Mouse (Mus musculus) adrenal gland, postnatal 36 days (tissue): ENCODE measurements around the gene Zfp87. TPM values are rescaled to one million over a fixed set of nuclear protein-coding genes. Genes with fewer than 3 reads are reported as not detected.
A peak's percentile ranks its signal among the peaks of the same experiment; 100 is the strongest.

Experiments
- DNase-seq, 2 experiments: peaks; one replicate each; pipeline ENCODE4 v3.0.0; 2021; ENCODE audit warnings: mixed read lengths in 1 of 2
- long read RNA-seq, 2 experiments: library from polyadenylated mRNA; stranded (forward); transcript quantifications; one replicate each; pipeline ENCODE4 v2.0.0; 2021; ENCODE audit warnings: borderline sequencing depth in 2 of 2
- total RNA-seq, 2 experiments: library from RNA; stranded (reverse); gene quantifications; 2 replicates each; pipeline ENCODE4 v1.2.3; 2021

Gene Zfp87
- total RNA-seq: 10 to 100 TPM; 22.0 to 23.3 TPM
- long read RNA-seq, experiment 1, transcript Zfp87-204 (4 exons, 2,656 nt): minor isoform, 6 of 19 reads
- long read RNA-seq, experiment 1, transcript Zfp87-203 (2 exons, 382 nt): major isoform, 9 of 19 reads
- long read RNA-seq, experiment 1, partial matches to known transcripts: 0 of 19 reads
- long read RNA-seq, experiment 1, other reads (novel, unspliced or antisense): 4 of 19 reads
- long read RNA-seq, experiment 2, partial matches to known transcripts: 2 of 8 reads
- long read RNA-seq, experiment 2, other reads (novel, unspliced or antisense): 1 of 8 reads

DNA sequence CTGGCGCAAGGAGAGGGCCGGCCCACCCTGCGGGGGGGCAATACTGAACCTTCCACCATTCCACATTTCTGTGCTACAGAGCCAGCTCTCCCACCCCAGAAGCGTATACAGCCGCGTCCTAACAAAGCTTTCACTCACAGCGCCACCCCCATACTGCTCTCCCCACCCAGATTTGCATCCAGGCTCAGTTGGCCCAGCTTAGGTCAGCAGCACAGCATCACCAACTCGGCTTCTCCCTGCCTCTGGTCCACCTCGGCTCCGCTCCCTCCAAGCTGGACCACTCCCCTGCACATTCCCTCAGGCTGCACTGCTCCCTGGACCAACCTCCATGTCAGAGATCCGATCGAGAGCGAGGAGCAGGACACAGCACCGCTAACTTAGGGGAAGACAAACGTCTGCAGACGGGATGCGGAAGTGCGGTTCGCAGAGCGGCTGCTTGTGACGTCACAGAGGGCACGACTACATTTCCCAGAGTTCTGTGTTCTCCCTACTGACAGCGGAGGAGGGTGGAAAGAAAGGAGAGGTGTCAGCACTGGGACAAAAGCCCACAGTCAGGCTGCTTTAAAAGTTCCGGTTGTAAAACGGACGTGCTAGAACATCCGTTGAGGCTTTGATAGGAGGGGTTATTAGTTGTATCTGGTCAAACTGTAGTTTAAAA is at the start of gene Zfp87, which contains the start of gene Gm26965:
Gene Zfp87, minus strand, starts transcription at position 425 of the 658 bp plus-strand sequence.
Gene Gm26965, minus strand, starts transcription at position 399 of the 658 bp plus-strand sequence.
- DNase-seq: peak; percentile 94 to 95

DNA sequence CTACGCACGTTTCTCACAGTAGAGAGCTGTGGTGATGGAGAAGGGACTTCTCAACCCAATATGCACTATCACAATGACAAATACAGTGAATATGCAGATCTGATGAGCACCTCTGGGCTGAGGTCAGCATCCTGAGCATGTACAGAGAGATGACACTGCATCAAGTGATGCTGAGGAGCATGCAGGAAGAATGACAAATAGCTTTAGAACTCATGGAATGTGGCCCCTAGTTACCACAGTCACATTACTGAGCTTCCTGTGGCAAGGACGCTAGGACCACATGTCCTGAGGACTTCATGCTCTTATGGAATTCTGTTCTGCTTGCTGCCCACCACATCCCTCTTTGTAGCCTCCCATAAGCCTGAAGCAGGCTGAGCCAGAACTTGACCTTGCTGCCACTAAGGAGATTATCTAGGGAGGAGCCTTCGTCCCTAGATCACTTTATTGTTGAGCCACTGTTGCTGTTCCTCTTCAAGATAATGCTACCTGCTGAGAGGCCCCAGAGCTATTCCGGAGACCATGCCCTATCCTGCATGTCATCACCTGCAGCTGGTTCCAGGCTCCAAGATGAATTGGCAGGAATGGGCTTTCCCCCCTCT is 46.7 kb upstream of the Zfp87 start:
- no peak for DNase-seq

DNA sequence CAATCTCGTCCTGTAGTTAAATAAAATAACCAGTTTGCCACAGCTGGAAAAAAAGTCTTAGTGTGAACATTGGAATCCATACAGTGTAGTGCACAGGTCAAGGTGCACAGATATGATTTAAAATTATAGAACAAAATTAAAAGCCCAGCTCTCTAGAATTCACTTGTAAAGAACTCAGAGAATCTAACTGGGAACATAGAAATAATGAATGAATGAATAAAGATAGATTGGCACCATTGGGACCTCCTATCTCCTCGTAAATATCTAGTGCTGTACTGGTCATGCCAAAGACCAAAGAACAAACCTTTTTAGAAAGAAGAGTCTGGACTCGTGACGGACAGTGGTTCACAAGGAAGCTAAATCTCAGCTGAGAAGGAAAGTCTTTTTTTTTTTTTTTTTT is 27.8 kb upstream of the Zfp87 start, which contains the start of gene Zfp748:
Gene Zfp748, minus strand, starts transcription at position 101 of the 400 bp plus-strand sequence.
- no peak for DNase-seq

DNA sequence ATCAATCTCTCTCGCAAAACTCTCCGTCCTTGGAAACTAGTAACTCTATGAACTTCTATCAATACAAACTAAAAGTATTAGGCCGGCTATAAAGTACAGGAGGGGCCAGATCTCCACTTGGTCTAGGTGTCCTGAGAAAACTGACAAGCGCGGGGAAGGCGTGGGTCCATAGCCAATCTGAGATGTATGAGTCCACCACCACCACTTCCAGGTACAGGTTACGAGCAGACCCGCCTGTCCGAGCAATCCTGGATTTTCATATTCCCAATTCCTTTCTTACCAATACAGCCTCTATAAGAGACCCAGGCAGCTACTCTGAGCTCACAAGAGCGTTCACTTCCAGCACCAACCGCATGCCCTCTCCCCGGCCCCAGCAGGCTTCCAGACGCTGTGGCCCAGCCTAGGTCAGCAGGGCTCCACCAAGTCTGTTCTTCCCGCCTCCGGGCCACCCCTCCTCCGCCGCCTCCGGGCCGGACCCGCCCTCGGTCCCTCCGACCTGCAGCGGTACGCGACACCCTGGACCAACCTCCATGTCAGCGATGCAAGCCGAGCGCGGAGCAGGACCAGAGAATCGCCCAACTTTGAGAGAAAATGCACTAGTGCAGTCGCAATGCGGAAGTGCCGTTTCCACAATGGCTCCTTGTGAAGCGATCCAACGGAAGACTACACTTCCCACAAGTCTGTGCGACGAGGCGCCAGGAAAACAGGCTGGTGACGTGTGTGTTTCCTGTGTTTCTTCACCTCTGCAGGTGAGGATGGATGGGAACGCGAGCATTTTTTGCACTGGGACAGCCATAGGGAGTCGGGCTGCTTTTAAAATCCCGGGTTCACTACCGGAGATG is 26.7 kb upstream of the Zfp87 start:
- peak; percentile 84 to 87 for DNase-seq

DNA sequence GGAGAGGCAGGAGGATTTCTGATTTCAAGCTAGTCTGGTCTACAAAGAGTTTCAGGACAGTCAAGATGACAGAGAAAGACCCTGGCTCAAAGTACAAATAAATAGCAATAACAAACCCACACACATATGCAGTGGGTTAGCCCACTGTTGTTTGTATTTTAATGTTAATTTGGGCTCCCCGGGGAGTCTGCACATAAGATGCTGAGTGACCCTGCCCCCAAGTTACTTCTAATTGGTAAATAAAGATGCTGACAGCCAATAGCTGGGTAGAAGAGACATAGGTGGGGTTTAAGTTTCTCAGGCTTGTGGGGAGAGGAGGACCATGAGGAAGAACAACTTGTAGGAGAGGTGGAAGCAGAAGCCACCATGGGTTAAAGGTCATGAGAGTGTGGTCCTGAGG is 20.0 kb upstream of the Zfp87 start:
- DNase-seq: no peak

DNA sequence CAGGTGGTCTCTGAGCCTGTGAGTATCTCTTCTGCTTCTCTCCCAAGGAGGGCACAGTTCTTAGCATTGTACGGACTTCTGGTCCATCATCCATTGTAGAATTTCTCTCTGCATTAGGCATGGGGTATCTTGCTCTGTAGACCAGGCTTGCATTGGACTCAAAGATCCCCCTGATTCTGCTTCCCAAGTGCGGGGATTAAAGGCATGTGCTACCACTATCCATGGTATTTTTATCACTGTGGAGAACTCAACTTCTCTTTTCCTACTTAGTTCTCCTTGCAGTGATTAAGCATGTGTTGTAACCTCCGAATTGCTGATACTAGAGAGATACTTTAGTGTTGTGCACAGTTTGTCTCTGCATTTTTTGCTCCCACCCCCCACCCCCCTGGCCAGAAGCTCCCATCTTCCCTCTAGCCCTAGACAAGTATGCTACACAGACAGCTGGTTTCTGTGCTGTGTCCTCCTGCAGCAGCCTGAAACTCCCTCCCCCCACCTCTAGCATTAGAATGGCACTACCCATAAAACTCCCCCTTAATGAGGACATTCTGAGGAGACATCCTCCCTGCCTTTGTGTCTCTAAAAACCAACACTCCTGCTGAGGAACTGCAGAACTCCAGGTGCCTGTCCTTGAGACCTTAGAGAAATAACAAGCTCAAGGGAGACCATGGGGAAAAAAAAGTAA is 1.2 kb upstream of the Zfp87 start:
- no peak for DNase-seq

DNA sequence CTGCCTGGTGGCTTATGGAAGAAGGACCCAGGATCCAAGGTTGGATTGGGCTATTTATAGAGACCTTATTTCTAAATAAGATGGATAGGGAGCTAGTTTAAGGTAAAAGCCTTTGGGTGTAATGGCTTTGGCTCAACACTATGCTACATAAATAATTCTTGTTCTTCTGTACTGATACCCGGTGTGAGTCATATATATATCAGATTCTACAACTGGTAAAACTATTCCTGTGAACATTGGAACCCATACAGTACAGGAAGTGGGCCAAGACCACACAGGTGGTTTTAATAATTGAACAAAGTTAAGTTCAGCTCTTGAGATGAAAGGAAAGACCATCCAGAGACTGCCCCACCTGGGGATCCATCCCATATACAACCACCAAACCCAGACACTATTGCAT is 25.1 kb downstream of the Zfp87 start:
- DNase-seq: no peak

DNA sequence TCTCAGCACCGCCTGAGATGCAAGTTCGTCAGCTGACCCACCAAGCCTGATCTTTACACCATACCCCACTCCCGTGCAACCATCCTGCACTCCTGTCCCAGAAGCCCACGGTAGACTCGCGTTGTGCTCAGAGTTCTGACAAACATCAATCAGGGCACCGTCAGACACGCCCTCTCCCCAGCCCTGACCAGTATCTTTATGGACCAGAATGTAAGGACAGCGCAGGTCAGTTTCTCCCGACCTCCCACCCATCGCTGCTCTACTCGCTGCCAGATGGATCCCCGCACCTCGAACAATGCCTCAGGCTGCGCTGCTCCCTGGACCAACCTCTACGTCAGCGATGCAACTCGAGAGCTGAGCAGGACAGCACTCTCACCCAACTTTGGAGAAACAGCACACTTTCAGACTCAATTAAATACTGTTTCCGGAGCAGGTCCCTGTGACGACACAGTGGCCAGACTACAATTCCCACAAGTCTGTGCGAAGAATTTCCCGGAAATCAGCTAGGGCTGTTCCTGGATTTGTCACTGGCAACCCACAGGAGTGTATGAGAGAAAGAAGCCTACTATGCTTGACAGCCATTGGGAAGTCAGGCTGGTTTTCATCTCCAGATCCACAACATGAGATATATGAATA is 25.8 kb downstream of the Zfp87 start, which contains the start of gene Zfp58:
Gene Zfp58, minus strand, starts transcription at position 472 of the 636 bp plus-strand sequence.
- peak; percentile 82 to 87 for DNase-seq

DNA sequence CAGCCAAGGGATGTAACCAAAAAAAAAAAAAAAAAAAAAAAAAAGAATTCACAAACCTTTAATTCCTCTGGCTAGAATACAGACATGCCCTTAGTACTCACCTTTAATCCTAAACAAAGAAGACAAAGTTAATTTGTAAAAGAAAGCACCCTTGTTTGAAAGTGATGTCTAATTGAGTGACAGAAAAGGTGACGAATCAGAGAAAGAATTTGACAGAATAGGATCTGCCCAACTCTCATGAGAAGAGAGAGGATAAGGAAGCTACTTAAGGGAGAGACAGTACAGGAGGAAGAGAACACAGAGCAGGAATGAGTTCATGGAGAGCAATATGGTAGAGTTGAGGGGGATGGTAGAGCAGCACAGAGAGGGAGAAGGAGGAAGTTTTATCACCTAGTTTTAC is 30.3 kb downstream of the Zfp87 start:
- DNase-seq: no peak

DNA sequence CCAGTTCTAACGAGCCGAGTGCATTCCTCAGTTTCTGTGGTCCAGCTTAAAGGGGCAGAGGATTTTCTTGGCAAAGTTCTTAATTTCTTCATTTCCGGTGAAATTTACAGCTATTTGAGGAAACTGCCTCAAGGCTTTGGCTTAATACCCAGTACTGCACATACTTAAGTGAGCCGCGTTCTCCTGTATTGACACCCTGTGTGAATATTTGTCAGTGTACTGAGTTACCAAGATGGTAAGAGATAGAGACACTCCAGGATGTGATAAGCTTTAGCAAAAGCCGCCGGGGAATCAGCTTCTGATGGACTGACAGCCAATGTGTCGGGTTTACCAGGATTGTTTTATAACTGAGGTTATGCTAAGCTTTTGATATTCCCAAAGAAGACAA is 41.6 kb downstream of the Zfp87 start:
- no peak for DNase-seq

DNA sequence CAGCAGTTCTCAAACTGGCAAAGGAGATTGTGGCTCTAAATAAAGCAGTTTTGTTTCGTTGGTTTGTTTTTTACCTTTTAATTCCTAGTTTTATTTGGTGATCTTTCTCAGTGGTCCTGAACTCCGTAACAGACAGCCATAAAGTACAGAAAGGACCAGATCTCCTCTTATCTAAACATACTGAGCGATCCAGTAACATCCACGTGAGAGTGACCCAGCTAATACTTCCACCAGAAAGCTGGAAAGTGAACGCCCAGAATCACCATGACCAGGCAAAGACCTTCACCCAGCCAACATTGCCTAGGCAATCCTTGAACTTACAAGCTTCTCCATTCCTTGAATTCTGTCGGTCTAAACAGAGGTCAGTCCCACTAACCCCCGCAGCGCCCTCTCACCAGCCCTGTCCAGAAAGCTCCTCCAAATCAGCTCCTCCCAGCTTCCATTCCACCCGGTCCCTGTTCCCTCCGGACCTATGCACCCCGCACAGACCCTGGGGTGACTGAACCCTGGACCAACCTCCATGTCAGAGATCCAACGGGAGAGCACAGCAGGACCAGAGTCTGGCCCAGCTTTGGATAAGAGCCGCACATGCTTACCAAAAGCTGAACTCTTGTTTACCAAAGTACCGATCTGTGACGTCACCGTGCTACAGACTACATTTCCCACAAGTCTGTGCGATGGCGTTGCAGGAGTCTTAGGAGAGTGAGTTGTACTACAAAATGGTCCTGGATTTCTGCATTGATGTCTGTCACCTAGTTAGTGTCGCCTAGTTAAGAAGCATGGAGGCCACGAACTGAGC is 42.2 kb downstream of the Zfp87 start, which contains the start of gene Zfp874b:
Gene Zfp874b, minus strand, starts transcription at position 634 of the 799 bp plus-strand sequence.
- DNase-seq: peak; percentile 88 to 89

DNA sequence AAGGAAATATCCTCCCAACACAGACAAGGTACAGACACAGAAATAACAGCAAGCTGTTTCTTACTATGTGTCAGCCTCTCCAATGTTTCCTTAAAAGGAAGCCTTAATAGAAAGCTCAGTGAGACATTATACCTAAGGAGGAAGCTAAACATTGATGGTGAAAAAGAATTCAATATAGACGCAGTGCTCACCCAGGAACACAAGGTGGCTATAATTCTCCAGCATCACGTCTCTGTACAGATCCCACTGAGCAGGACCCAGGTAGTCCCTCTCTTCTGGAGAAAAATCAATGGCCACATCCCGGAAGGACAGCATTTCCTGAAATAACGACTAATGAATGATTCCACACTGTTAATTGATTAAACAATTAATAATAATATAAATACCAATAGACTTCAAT is 44.4 kb downstream of the Zfp87 start:
- no peak for DNase-seq

DNA sequence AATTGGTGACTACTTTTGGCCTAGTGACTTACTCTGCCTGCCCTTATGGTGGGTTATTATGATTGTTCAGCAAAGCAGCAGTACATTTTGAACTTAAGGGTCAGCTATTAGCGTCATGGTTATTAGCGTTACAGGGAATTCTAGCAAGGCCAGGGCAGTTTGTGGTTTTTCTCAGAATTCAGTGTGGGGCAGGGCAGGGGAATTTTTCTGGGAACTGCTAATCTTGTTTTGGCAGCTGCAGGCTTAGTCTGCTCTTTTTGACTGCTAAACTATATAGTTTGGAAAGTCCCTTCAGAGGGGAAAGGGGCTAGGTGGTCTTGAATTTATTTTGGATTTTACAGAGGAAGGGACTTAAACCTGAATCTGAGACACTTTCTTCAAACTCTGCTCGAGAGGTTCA is 56.7 kb downstream of the Zfp87 start:
- no peak for DNase-seq

Other genes starting within 250 kb of the Zfp87 start
- 1 to 10 TPM; 2.9 to 3.9 TPM for gene Zfp458, start 247.7 kb downstream of the Zfp87 start, total RNA-seq
- 1 to 10 TPM; 2.4 to 3.7 TPM for gene Zfp457, start 219.7 kb downstream of the Zfp87 start, total RNA-seq
- 1 to 10 TPM; 4.1 to 4.6 TPM for gene Zfp595, start 193.6 kb downstream of the Zfp87 start, total RNA-seq
- 1 to 10 TPM; 1.3 to 2.5 TPM for gene Gm28044, start 165.6 kb downstream of the Zfp87 start, total RNA-seq
- 1 to 10 TPM; 2.2 to 2.8 TPM for gene Zfp953, start 165.6 kb downstream of the Zfp87 start, total RNA-seq
- 1 to 10 TPM; 2.4 to 3.0 TPM for gene Gm28041, start 150.4 kb downstream of the Zfp87 start, total RNA-seq
- 1 to 10 TPM; 1.3 to 1.7 TPM for gene Zfp456, start 150.4 kb downstream of the Zfp87 start, total RNA-seq
- 1 to 10 TPM; 4.5 to 4.8 TPM for gene Zfp429, start 126.4 kb downstream of the Zfp87 start, total RNA-seq
- gene Zfp459, start 104.8 kb downstream of the Zfp87 start, total RNA-seq: 1 to 10 TPM in 1 of 2 experiments, under 1 TPM in 1; 0.79 to 1.7 TPM
- gene Zfp874a, start 74.6 kb downstream of the Zfp87 start, total RNA-seq: 10 to 100 TPM; 18.1 to 19.9 TPM
- 10 to 100 TPM; 17.1 to 20.0 TPM for gene Zfp874b, start 41.9 kb downstream of the Zfp87 start, total RNA-seq
- 10 to 100 TPM in 1 of 2 experiments, 1 to 10 TPM in 1; 7.9 to 10.5 TPM for gene Zfp58, start 25.6 kb downstream of the Zfp87 start, total RNA-seq
- not detected for gene Gm26965, start within 50 bp of the Zfp87 start, total RNA-seq
- 10 to 100 TPM in 1 of 2 experiments, 1 to 10 TPM in 1; 8.3 to 10.2 TPM for gene Zfp748, start 27.7 kb upstream of the Zfp87 start, total RNA-seq
- gene Zfp729b, start 83.5 kb upstream of the Zfp87 start, total RNA-seq: 1 to 10 TPM; 7.5 to 7.7 TPM
- gene Gm49345, start 111.6 kb upstream of the Zfp87 start, total RNA-seq: 1 to 10 TPM; 1.0 to 1.9 TPM
- gene Zfp729a, start 111.6 kb upstream of the Zfp87 start, total RNA-seq: 1 to 10 TPM; 5.8 to 7.5 TPM
- gene Zfp738, start 160.9 kb upstream of the Zfp87 start, total RNA-seq: 10 to 100 TPM in 1 of 2 experiments, 1 to 10 TPM in 1; 9.9 to 10.7 TPM
- 10 to 100 TPM in 1 of 2 experiments, 1 to 10 TPM in 1; 8.2 to 12.0 TPM for gene Zfp65, start 203.0 kb upstream of the Zfp87 start, total RNA-seq
- gene Zfp85, start 229.1 kb upstream of the Zfp87 start, total RNA-seq: 1 to 10 TPM; 3.7 to 4.2 TPM